ENCODE assay signal across 8 mouse cellular contexts in genomic region chr6:113852318-113852717, GRCm38 (mm10).
A peak's percentile ranks its signal among the peaks of the same experiment; 100 is the strongest.
DNase-seq lines count a peak whose midpoint lies in the region; ATAC-seq and TF ChIP-seq lines count a peak whose summit lies in the region.

No protein-coding gene starts in this region.

- peak; percentile 68 to 76 for DNase-seq in right cerebral cortex, postnatal 10 days (ENCODE audit: low spot score in 2 of 2)
- no peak for DNase-seq in right cerebral cortex, postnatal 25 days
- peak; percentile 65 for DNase-seq in adrenal gland, adult 8-10 months
- DNase-seq in forebrain, postnatal 0 days = peak; percentile 48
- DNase-seq in lung, embryonic 14.5 days = peak; percentile 94
- peak; percentile 83 for DNase-seq in testis, postnatal 14 days (ENCODE audit: low spot score)
- no peak for DNase-seq in cerebellum, postnatal 14 days

- H3K9me3 ChIP-seq in forebrain, postnatal 0 days (ENCODE audit: low read length) = no peaks in the 10 kb centered on the region
- H3K9me3 ChIP-seq in intestine, postnatal 0 days (ENCODE audit: control insufficient read depth) = no peaks in the 10 kb centered on the region
- H3K9me3 ChIP-seq in lung, embryonic 14.5 days (ENCODE audit: low read depth, low read length) = no peaks in the 10 kb centered on the region

- H3K4me2 ChIP-seq in forebrain, postnatal 0 days (ENCODE audit: low read depth) = no peak overlapping the region
- no peak overlapping the region for H3K4me2 ChIP-seq in intestine, postnatal 0 days (replicated peaks; ENCODE audit: low read depth)
- H3K4me2 ChIP-seq in lung, embryonic 14.5 days = no peak overlapping the region

- no peak overlapping the region for H3K9ac ChIP-seq in forebrain, postnatal 0 days
- no peak overlapping the region for H3K9ac ChIP-seq in intestine, postnatal 0 days (ENCODE audit: low read depth, low read length)
- no peak overlapping the region for H3K9ac ChIP-seq in lung, embryonic 14.5 days

- H3K27ac ChIP-seq in forebrain, postnatal 0 days (ENCODE audit: low read depth, low read length) = peak overlapping the region; percentile 62
- H3K27ac ChIP-seq in intestine, postnatal 0 days (ENCODE audit: low read depth, low read length) = no peak overlapping the region
- no peak overlapping the region for H3K27ac ChIP-seq in lung, embryonic 14.5 days (ENCODE audit: low read depth)

- no peak for TF ChIP-seq CTCF in forebrain, postnatal 0 days (IDR thresholded peaks at IDR 0.05; ENCODE audit: low read depth)
- no peak for TF ChIP-seq CTCF in intestine, postnatal 0 days (IDR thresholded peaks at IDR 0.05; ENCODE audit: low read depth)
- no peak for TF ChIP-seq CTCF in lung, embryonic 14.5 days (IDR thresholded peaks at IDR 0.05; ENCODE audit: low read depth)

- 7% methylated on average over 3 of the region's 3 CpGs for WGBS in forebrain, postnatal 0 days
- 6% methylated on average over 3 of the region's 3 CpGs for WGBS in intestine, postnatal 0 days
- 14% methylated on average over 3 of the region's 3 CpGs for WGBS in lung, embryonic 14.5 days

- H3K4me1 ChIP-seq in forebrain, postnatal 0 days (ENCODE audit: insufficient read depth) = peaks cover 38% of the 10 kb centered on the region
- no peaks in the 10 kb centered on the region for H3K4me1 ChIP-seq in intestine, postnatal 0 days (replicated peaks; ENCODE audit: control insufficient read depth, insufficient read depth, low read length)
- no peaks in the 10 kb centered on the region for H3K4me1 ChIP-seq in lung, embryonic 14.5 days (ENCODE audit: insufficient read depth)

- ATAC-seq in forebrain, postnatal 0 days = no peak
- peak; percentile 38; the same call in 1 of the 2 replicates for ATAC-seq in intestine, postnatal 0 days
- ATAC-seq in lung, embryonic 14.5 days (ENCODE audit: insufficient read depth) = peak; percentile 89

- no peaks in the 10 kb centered on the region for H3K27me3 ChIP-seq in forebrain, postnatal 0 days (ENCODE audit: insufficient read depth, low read length)
- no peaks in the 10 kb centered on the region for H3K27me3 ChIP-seq in intestine, postnatal 0 days (replicated peaks; ENCODE audit: control insufficient read depth, insufficient read depth, low read length)
- H3K27me3 ChIP-seq in lung, embryonic 14.5 days (ENCODE audit: insufficient read depth, low read length) = no peaks in the 10 kb centered on the region

- no peaks in the 10 kb centered on the region for H3K36me3 ChIP-seq in forebrain, postnatal 0 days (ENCODE audit: insufficient read depth)
- no peaks in the 10 kb centered on the region for H3K36me3 ChIP-seq in intestine, postnatal 0 days (ENCODE audit: control insufficient read depth, insufficient read depth)
- H3K36me3 ChIP-seq in lung, embryonic 14.5 days (ENCODE audit: insufficient read depth) = no peaks in the 10 kb centered on the region

- H3K4me3 ChIP-seq in forebrain, postnatal 0 days (ENCODE audit: low read depth, low read length) = no peak overlapping the region
- H3K4me3 ChIP-seq in intestine, postnatal 0 days (ENCODE audit: low read depth, low read length) = no peak overlapping the region
- H3K4me3 ChIP-seq in lung, embryonic 14.5 days (ENCODE audit: low read depth, low read length) = no peak overlapping the region

Comparison
In these comparisons a context has a peak if more than half of its experiments do, and no peak if none do; other contexts are left out.
1. DNase-seq: peak in right cerebral cortex, postnatal 10 days (2 of 2), adrenal gland, adult 8-10 months (single experiment), forebrain, postnatal 0 days (single experiment), lung, embryonic 14.5 days (single experiment) and testis, postnatal 14 days (single experiment); none in right cerebral cortex, postnatal 25 days (single experiment) and cerebellum, postnatal 14 days (0 of 2).